Mouse (Mus musculus) myocyte (in vitro differentiated cells): Measurements from ENCODE around the gene Rnf148.

Source experiments
- MYOD1 ChIP-seq, 3 experiments: IDR thresholded peaks; one replicate each; pipeline ENCODE4 v1.6.1; 2011; ENCODE audit warnings: control low read depth in 2 of 3, low read depth in 2 of 3, mild to moderate bottlenecking in 2 of 3, moderate library complexity in 1 of 3; ENCODE audit not compliant: insufficient read length in 2 of 3, control insufficient read depth in 1 of 3
- POLR2A ChIP-seq: IDR thresholded peaks from one replicate; pipeline ENCODE4 v1.6.1; 2011; ENCODE audit warnings: low read depth, mild to moderate bottlenecking, control low read depth, moderate library complexity; ENCODE audit not compliant: insufficient read length
- REST ChIP-seq: IDR thresholded peaks from one replicate; pipeline ENCODE4 v1.6.1; 2011; ENCODE audit warnings: mild to moderate bottlenecking, control low read depth, moderate library complexity; ENCODE audit not compliant: insufficient read depth, insufficient read length
- TCF12 ChIP-seq: IDR thresholded peaks from one replicate; pipeline ENCODE4 v1.6.1; 2011; ENCODE audit warnings: mild to moderate bottlenecking, control low read depth; ENCODE audit not compliant: poor library complexity, insufficient read depth, severe bottlenecking
- USF1 ChIP-seq: IDR thresholded peaks from one replicate; pipeline ENCODE4 v1.6.1; 2011; ENCODE audit warnings: low read depth, mild to moderate bottlenecking, control low read depth, moderate library complexity

DNA sequence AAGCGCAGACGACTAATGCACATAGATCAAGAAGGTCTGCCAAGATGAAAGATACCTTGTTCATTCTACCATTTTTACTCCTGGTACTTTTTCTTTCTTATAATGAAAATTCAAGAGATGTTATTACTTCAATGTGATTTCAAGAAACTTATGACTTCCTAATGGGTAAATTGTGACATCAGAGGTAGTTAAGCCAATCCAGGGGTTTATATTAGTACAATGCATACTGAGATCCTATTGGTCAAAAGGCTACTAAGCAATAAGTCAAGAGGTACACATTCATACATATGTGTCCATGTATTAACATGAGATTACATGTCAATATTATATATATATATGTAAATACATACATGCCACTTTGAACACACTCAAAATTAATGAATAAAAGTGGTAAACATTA is at the start of gene Rnf148:
- TF ChIP-seq POLR2A (no peak), TCF12 (no peak), REST (no peak), USF1 (no peak), MYOD1 (IDR thresholded peaks at IDR 0.05; ENCODE audit: control insufficient read depth in 1 of 3, insufficient read length in 2 of 3, low read depth in 2 of 3) (no peak)
